Mouse (Mus musculus) intestine, embryonic 15.5 days (tissue): ENCODE measurements at regions not wholly inside any gene's neighbourhood (a gene's known extent, or its start where the extent isn't known, plus 50 kb on each side); places are given as distances from the start of the nearest gene placed in this dataset.

Experiments
- ATAC-seq: fragments of 200-750 bp; cut with Nextera tagmentation; 2 replicates; pipeline ENCODE4 v1.8.0; 2017; ENCODE audit warnings: moderate TSS enrichment, moderate library complexity
- H3K27ac ChIP-seq: fragments of 300-500 bp; sonication (generic); 2 replicates; pipeline ENCODE4 v1.5.1; 2015; ENCODE audit warnings: mild to moderate bottlenecking, inconsistent platforms
- H3K27me3 ChIP-seq: fragments of 300-500 bp; sonication (generic); replicated peaks from 2 replicates; pipeline ENCODE4 v1.6.1; 2015; ENCODE audit warnings: inconsistent platforms
- H3K36me3 ChIP-seq: fragments of 300-500 bp; sonication (generic); 2 replicates; pipeline ENCODE4 v1.6.1; 2015; ENCODE audit warnings: inconsistent platforms
- H3K4me1 ChIP-seq: fragments of 300-500 bp; sonication (generic); replicated peaks from 2 replicates; pipeline ENCODE4 v1.6.1; 2015; ENCODE audit warnings: inconsistent platforms
- H3K4me2 ChIP-seq: fragments of 300-500 bp; sonication (generic); replicated peaks from 2 replicates; pipeline ENCODE4 v1.6.1; 2015; ENCODE audit warnings: mild to moderate bottlenecking, inconsistent platforms
- H3K4me3 ChIP-seq: fragments of 300-500 bp; sonication (generic); replicated peaks from 2 replicates; pipeline ENCODE4 v1.5.1; 2015; ENCODE audit warnings: inconsistent platforms
- H3K9ac ChIP-seq: fragments of 300-500 bp; sonication (generic); 2 replicates; pipeline ENCODE4 v1.6.1; 2015; ENCODE audit warnings: inconsistent platforms
- H3K9me3 ChIP-seq: fragments of 300-500 bp; sonication (generic); 2 replicates; pipeline ENCODE4 v1.6.1; 2016; ENCODE audit warnings: inconsistent platforms
- WGBS: fragments of 180-500 bp; shearing (Covaris S2); methylation state at CpG from one replicate; pipeline ENCODE4 v1.1.7; 2015; 5-methylcytosine and 5-hydroxymethylcytosine counted together

- H3K9me3 ChIP-seq, result no peaks in the 10 kb centered on the region
- H3K9ac ChIP-seq, result no peak overlapping the region
- no peaks in the 10 kb centered on the region for H3K27me3 ChIP-seq
- H3K4me3 ChIP-seq, result no peak overlapping the region
- 0 out of 2 replicates have a peak, but pooled peaks cover 8% of the 10 kb centered on the region for H3K4me1 ChIP-seq
- H3K36me3 ChIP-seq, result no peaks in the 10 kb centered on the region
- no peak for ATAC-seq
- H3K4me2 ChIP-seq, result no peak overlapping the region
- H3K27ac ChIP-seq, result no peak overlapping the region
- WGBS, result 77% methylated on average over 5 of the region's 5 CpGs
Measured at GRCm38 (mm10) chr11:32136066-32136465, 64.0 kb downstream of the Il9r start.

DNA sequence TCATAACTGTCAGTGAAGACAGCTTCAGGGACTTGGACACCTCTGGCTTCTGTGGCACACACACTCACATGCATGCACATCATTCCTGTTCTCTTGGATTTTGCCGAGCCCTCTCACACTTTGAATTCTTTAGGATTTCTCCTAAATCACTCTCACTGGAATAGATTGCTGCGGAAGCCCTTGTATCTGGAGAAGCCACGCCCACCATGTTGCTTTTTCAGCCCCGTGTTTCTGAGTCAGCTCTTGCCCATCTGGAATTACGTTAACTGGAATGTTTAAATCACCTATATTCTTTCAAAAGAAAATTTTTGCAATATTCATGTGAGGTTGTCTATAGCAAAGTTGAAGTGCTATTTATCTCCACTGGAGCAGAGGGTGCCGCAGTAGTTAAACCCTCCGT is 66.1 kb downstream of the Il9r start:
- no peaks in the 10 kb centered on the region for H3K27me3 ChIP-seq
- H3K4me3 ChIP-seq, result no peak overlapping the region
- WGBS, result 74% methylated on average over 7 of the region's 7 CpGs
- no peaks in the 10 kb centered on the region for H3K9me3 ChIP-seq
- no peak overlapping the region for H3K9ac ChIP-seq
- H3K36me3 ChIP-seq, result no peaks in the 10 kb centered on the region
- ATAC-seq, result no peak
- H3K4me2 ChIP-seq, result no peak overlapping the region
- H3K27ac ChIP-seq, result no peak overlapping the region
- H3K4me1 ChIP-seq, result 0 out of 2 replicates have a peak, but pooled peaks cover 8% of the 10 kb centered on the region

- ATAC-seq, result no peak
- Histone ChIP-seq H3K36me3 (no peaks in the 10 kb centered on the region), H3K4me3 (no peak overlapping the region), H3K9ac (no peak overlapping the region), H3K4me1 (no peaks in the 10 kb centered on the region), H3K27ac (no peak overlapping the region), H3K27me3 (no peaks in the 10 kb centered on the region), H3K9me3 (no peaks in the 10 kb centered on the region), H3K4me2 (no peak overlapping the region)
- WGBS, result 84% methylated on average over 3 of the region's 3 CpGs
Measured at GRCm38 (mm10) chr11:32132008-32132615, 68.0 kb downstream of the Il9r start.

DNA sequence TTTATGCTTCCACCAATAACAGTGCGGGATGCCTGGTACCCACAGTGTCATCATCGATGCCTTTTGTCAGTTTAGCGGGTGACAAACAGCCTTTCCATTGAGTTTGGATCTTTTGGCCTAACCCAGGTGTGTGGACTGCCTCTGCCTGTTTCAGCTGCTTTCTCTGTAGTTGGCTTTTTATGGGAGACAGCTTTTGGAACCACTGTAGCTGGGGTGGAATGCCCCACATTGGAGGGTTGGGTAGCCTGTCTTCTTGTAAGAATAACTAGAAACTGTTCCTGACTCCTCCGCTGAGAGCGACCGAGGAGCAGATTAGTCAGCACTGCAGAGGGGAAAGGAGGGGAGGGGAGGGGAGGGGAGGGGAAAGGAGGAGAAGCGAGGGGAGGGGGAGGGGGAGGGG is 71.5 kb downstream of the Il9r start:
- no peak overlapping the region for H3K27ac ChIP-seq
- 55% methylated on average over 7 of the region's 7 CpGs for WGBS
- no peaks in the 10 kb centered on the region for H3K27me3 ChIP-seq
- no peak overlapping the region for H3K4me3 ChIP-seq
- no peak overlapping the region for H3K9ac ChIP-seq
- no peaks in the 10 kb centered on the region for H3K4me1 ChIP-seq
- no peaks in the 10 kb centered on the region for H3K36me3 ChIP-seq
- ATAC-seq, result no peak
- no peaks in the 10 kb centered on the region for H3K9me3 ChIP-seq
- H3K4me2 ChIP-seq, result no peak overlapping the region

GRCm38 (mm10) chr11:32128018-32128417 is 72.1 kb downstream of the Il9r start:
- no peak for ATAC-seq
- H3K4me1 ChIP-seq, result no peaks in the 10 kb centered on the region
- H3K9me3 ChIP-seq, result no peaks in the 10 kb centered on the region
- H3K4me3 ChIP-seq, result no peak overlapping the region
- H3K4me2 ChIP-seq, result no peak overlapping the region
- no peak overlapping the region for H3K9ac ChIP-seq
- H3K27ac ChIP-seq, result no peak overlapping the region
- no peaks in the 10 kb centered on the region for H3K36me3 ChIP-seq
- no peaks in the 10 kb centered on the region for H3K27me3 ChIP-seq
- 67% methylated on average over 3 of the region's 3 CpGs for WGBS

- Histone ChIP-seq H3K4me2 (no peak overlapping the region), H3K9ac (no peak overlapping the region), H3K27me3 (no peaks in the 10 kb centered on the region), H3K9me3 (no peaks in the 10 kb centered on the region), H3K27ac (no peak overlapping the region), H3K4me1 (no peaks in the 10 kb centered on the region), H3K4me3 (no peak overlapping the region), H3K36me3 (no peaks in the 10 kb centered on the region)
- WGBS, result 67% methylated on average over 7 of the region's 7 CpGs
- no peak for ATAC-seq
Measured at GRCm38 (mm10) chr11:32127401-32127817, 72.7 kb downstream of the Il9r start.

- H3K27ac ChIP-seq, result no peak overlapping the region
- no peaks in the 10 kb centered on the region for H3K36me3 ChIP-seq
- WGBS, result 82% methylated on average over 1 of the region's 1 CpGs
- no peaks in the 10 kb centered on the region for H3K9me3 ChIP-seq
- ATAC-seq, result no peak
- H3K4me2 ChIP-seq, result no peak overlapping the region
- H3K4me3 ChIP-seq, result no peak overlapping the region
- no peak overlapping the region for H3K9ac ChIP-seq
- H3K27me3 ChIP-seq, result no peaks in the 10 kb centered on the region
- no peaks in the 10 kb centered on the region for H3K4me1 ChIP-seq
Measured at GRCm38 (mm10) chr11:32126786-32127185, 73.3 kb downstream of the Il9r start.

- 68% methylated on average over 5 of the region's 5 CpGs for WGBS
- H3K27me3 ChIP-seq, result no peaks in the 10 kb centered on the region
Measured at GRCm38 (mm10) chr11:32126311-32126698, 73.8 kb downstream of the Il9r start.

GRCm38 (mm10) chr11:32125586-32126310 is 74.3 kb downstream of the Il9r start:
- Histone ChIP-seq H3K4me3 (no peak overlapping the region), H3K9ac (no peak overlapping the region), H3K4me2 (no peak overlapping the region), H3K27ac (no peak overlapping the region), H3K4me1 (no peaks in the 10 kb centered on the region), H3K36me3 (no peaks in the 10 kb centered on the region), H3K27me3 (no peaks in the 10 kb centered on the region), H3K9me3 (no peaks in the 10 kb centered on the region)
- no peak for ATAC-seq
- WGBS, result 51% methylated on average over 11 of the region's 11 CpGs

More at GRCm38 (mm10) chr11:32126311-32126698, 73.8 kb downstream of the Il9r start:
- H3K9me3 ChIP-seq, result no peaks in the 10 kb centered on the region
- no peak for ATAC-seq
- H3K4me3 ChIP-seq, result no peak overlapping the region
- no peaks in the 10 kb centered on the region for H3K4me1 ChIP-seq
- no peaks in the 10 kb centered on the region for H3K36me3 ChIP-seq
- H3K9ac ChIP-seq, result no peak overlapping the region
- no peak overlapping the region for H3K4me2 ChIP-seq
- no peak overlapping the region for H3K27ac ChIP-seq

DNA sequence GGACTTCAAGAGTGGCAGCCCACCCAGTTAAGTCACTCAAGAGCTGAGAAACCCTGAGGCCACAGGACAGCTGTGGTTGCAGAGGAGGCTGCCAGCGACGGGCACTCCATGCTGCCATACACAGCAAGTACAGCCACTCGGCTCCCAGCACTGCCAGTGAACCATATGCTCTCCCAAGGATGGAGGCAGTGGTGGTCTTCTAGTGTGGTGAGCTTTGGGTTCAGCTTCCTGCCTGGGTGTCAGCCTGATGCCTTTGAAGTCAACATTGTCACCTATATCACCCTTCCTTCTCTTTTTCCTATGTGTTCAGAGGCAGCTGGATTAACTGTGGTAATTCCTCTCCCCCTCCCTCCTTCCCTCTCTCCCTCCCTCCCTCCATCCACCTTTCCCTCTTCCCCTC is 79.5 kb downstream of the Il9r start:
- ATAC-seq, result no peak
- Histone ChIP-seq H3K27ac (no peak overlapping the region), H3K9me3 (no peaks in the 10 kb centered on the region), H3K9ac (no peak overlapping the region), H3K36me3 (no peaks in the 10 kb centered on the region), H3K27me3 (no peaks in the 10 kb centered on the region), H3K4me3 (no peak overlapping the region), H3K4me1 (no peaks in the 10 kb centered on the region), H3K4me2 (no peak overlapping the region)
- 78% methylated on average over 3 of the region's 3 CpGs for WGBS

DNA sequence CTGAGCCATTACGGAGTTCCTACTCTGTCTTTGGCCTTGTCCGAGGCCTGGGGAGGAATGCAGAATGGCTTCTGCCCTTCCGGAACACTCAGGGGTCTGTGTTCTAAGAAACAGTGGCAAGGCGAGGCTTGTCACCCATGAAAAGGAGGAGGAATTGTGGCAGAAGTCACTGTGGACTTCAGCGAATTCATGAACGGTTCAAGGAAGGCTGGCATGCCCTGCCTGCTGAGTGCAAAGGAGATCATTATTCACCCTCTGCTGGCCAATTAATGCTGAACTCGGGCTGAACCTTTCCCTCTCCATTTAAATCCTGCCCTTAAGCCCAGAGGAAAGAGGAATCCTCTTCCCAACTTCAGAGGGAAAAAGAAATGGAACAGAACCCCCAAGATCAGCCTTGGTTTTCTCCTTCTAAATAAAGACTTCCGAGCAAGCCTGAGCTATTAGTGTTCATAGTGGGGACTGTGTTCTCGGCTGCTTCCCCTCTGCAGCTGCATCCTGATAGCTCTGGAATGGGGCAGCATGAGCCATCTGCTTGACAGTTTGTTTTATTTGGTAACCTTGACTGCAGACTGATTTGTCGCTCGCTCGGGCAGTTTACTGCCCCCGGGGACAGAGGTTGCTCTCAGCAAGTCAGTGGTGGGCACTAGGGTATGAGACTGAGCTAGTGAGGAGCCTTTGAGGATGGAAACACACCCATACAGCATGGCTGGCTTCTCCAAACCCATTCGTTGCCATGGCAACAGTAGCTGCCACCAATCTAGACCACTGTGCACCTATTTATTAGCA is 81.0 kb downstream of the Il9r start:
- WGBS, result 31% methylated on average over 14 of the region's 14 CpGs
- Histone ChIP-seq H3K4me1 (no peaks in the 10 kb centered on the region), H3K27me3 (no peaks in the 10 kb centered on the region), H3K4me3 (no peak overlapping the region), H3K9ac (no peak overlapping the region), H3K4me2 (no peak overlapping the region), H3K36me3 (no peaks in the 10 kb centered on the region), H3K27ac (peak overlapping the region; percentile 9; the same call in 1 of the 2 replicates), H3K9me3 (peaks cover 2% of the 10 kb centered on the region; the same call in 1 of the 2 replicates)
- ATAC-seq, result peak; percentile 31; the same call in 1 of the 2 replicates

GRCm38 (mm10) chr11:32117930-32118329 is 82.1 kb downstream of the Il9r start:
- 41% methylated on average over 2 of the region's 2 CpGs for WGBS
- no peak overlapping the region for H3K9ac ChIP-seq
- no peak for ATAC-seq

More at GRCm38 (mm10) chr11:32117930-32118329, 82.1 kb downstream of the Il9r start:
- H3K4me1 ChIP-seq, result no peaks in the 10 kb centered on the region
- H3K9me3 ChIP-seq, result peaks cover 2% of the 10 kb centered on the region; the same call in 1 of the 2 replicates
- no peak overlapping the region for H3K4me2 ChIP-seq
- no peak overlapping the region for H3K4me3 ChIP-seq
- H3K27me3 ChIP-seq, result no peaks in the 10 kb centered on the region
- H3K27ac ChIP-seq, result no peak overlapping the region
- H3K36me3 ChIP-seq, result no peaks in the 10 kb centered on the region
